Mouse (Mus musculus): ENCODE data around the gene Tom1. TPM values are rescaled to one million over a fixed set of nuclear protein-coding genes. Genes with fewer than 3 reads are reported as not detected.

The Tom1 gene
- 45.1 and 56.1 TPM in 2 replicates for polyA plus RNA-seq (2015; fragmentation: Nextera tagmentation; extraction: Ambion mirVana)

DNA sequence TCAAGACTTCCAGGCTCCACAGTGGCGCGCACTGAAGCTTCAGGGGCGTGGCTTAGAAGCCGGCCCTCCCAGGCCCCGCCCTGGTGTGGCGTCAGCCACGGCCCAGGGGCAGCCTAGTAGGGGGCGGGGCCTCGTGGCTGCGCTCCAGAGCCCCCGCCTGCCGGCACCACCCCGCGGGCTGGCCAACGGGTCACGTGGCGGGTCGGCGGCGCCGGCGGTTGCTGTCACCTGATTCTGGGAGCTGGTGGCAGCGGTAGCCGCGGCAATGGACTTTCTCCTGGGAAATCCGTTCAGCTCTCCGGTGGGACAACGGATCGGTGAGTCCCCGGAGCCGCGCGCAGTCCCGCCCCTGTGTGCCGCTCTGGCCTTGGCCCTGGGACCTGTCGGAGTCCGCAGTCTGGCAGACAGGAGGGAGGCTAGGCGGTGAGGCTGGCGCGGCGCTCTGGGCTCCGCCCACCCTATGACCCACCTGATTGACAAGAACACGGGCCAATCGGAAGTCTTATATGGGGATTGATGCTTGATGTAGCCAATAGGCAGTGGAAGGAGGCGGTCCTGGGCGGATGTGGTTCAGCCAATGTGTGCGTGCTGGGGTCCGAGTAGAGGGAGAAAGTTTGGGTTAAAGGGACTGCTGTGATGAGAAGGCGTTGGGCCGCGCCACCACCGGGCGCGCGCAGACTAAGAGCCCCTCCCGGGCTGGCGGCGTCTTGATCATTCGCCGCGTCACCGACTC is at the start of gene Tom1:
TSS of gene Tom1 (plus strand) at position 195 of the 733 bp plus-strand sequence.
- under 1% methylated on average over 62 of the region's 62 CpGs for WGBS
- peak within 1 kb of the TSS; percentile 73 for H3K4me3 ChIP-seq
- H3K9ac ChIP-seq: peak within 1 kb of the TSS; percentile 52
- H3K36me3 ChIP-seq: peaks cover 17% of the 10 kb centered on the region
- peak within 1 kb of the TSS; percentile 89 for H3K4me2 ChIP-seq
- ATAC-seq (ENCODE audit: insufficient number of reproducible peaks, low FRiP score, low TSS enrichment, low read depth): peak; percentile 98
- peak within 1 kb of the TSS; percentile 90 for H3K27ac ChIP-seq
- H3K4me1 ChIP-seq: peaks cover 12% of the 10 kb centered on the region
- H3K9me3 ChIP-seq: no peaks in the 10 kb centered on the region
- H3K27me3 ChIP-seq: no peaks in the 10 kb centered on the region

DNA sequence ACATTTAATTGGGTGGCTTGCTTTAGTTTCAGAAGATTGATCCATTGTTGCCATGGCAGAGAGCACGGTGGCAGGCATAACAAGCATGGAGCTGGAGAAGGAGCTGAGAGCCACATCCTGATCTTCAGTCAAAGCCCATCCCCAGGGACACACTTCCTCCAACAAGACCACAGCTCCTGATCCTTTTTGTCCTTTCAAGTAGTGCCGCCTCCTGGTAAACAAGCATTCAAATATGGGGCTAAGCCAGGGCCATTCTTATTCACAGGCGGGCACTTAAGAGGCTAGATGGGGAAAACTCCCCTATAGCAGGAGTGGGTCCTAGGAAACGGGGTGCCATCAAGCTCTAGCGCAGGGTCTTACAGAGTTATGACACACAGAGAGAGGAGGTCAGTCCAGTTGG is 46.1 kb upstream of the Tom1 start:
- 88% methylated on average over 5 of the region's 5 CpGs for WGBS
- H3K9me3 ChIP-seq: no peaks in the 10 kb centered on the region
- no peaks in the 10 kb centered on the region for H3K27me3 ChIP-seq
- no peak for ATAC-seq (ENCODE audit: insufficient number of reproducible peaks, low FRiP score, low TSS enrichment, low read depth)
- H3K4me2 ChIP-seq: no peak overlapping the region
- H3K4me1 ChIP-seq: no peaks in the 10 kb centered on the region
- H3K9ac ChIP-seq: no peak overlapping the region
- H3K36me3 ChIP-seq: no peaks in the 10 kb centered on the region
- no peak overlapping the region for H3K4me3 ChIP-seq
- H3K27ac ChIP-seq: no peak overlapping the region

DNA sequence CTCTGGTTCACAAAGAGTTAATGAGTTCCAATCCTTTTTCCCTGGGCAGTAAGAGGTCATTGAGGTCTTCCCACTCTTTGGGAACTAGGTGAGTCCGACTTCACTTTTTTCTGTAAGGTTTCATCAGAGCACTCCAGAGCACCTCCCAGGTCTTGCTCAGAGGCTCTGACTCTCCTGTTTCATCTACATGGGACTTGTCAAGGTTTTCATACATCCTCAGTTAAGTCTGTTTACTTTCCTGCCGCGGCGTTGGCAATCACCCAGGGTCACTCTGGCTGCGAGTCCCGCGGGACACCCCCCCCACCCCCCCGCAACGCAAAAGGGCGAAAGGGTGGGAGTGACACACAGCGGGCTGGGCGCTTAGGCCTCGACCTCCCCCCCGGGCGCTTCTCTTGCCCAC is 43.5 kb upstream of the Tom1 start:
- Histone ChIP-seq H3K9ac (no peak overlapping the region), H3K9me3 (no peaks in the 10 kb centered on the region), H3K4me3 (no peak overlapping the region), H3K27me3 (no peaks in the 10 kb centered on the region), H3K4me1 (peaks cover 4% of the 10 kb centered on the region), H3K27ac (no peak overlapping the region), H3K4me2 (no peak overlapping the region), H3K36me3 (no peaks in the 10 kb centered on the region)
- 22% methylated on average over 15 of the region's 15 CpGs for WGBS
- ATAC-seq (ENCODE audit: insufficient number of reproducible peaks, low FRiP score, low TSS enrichment, low read depth): no peak

DNA sequence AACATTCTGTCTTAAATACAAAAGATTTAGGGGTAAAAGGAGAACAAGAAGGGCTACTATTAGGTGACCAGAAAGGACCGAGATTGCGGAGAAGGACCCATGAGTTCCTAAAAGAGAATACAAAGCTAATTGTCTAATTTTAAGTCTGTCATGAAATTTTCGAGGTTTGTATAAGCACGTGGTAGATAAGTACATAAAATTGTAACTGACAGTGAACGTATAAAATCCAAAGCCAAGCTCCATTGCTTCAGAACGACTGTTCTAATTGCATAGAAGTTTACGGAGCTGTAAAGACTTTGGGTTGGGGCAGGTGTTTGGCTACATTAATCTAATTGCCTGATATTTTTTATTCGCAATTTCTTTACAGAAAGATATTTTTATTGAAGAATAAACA is 40.4 kb upstream of the Tom1 start, which contains the start of gene Hmgxb4:
TSS of gene Hmgxb4 (plus strand) at position 276 of the 394 bp plus-strand sequence.
- H3K9ac ChIP-seq: peak within 1 kb of the TSS; percentile 100
- H3K27ac ChIP-seq: peak within 1 kb of the TSS; percentile 97
- 13% methylated on average over 8 of the region's 8 CpGs for WGBS
- peaks cover 4% of the 10 kb centered on the region for H3K4me1 ChIP-seq
- no peaks in the 10 kb centered on the region for H3K36me3 ChIP-seq
- H3K27me3 ChIP-seq: no peaks in the 10 kb centered on the region
- H3K4me3 ChIP-seq: peak within 1 kb of the TSS; percentile 86
- peak within 1 kb of the TSS; percentile 58 for H3K4me2 ChIP-seq
- no peaks in the 10 kb centered on the region for H3K9me3 ChIP-seq
- ATAC-seq (ENCODE audit: insufficient number of reproducible peaks, low FRiP score, low TSS enrichment, low read depth): no peak

DNA sequence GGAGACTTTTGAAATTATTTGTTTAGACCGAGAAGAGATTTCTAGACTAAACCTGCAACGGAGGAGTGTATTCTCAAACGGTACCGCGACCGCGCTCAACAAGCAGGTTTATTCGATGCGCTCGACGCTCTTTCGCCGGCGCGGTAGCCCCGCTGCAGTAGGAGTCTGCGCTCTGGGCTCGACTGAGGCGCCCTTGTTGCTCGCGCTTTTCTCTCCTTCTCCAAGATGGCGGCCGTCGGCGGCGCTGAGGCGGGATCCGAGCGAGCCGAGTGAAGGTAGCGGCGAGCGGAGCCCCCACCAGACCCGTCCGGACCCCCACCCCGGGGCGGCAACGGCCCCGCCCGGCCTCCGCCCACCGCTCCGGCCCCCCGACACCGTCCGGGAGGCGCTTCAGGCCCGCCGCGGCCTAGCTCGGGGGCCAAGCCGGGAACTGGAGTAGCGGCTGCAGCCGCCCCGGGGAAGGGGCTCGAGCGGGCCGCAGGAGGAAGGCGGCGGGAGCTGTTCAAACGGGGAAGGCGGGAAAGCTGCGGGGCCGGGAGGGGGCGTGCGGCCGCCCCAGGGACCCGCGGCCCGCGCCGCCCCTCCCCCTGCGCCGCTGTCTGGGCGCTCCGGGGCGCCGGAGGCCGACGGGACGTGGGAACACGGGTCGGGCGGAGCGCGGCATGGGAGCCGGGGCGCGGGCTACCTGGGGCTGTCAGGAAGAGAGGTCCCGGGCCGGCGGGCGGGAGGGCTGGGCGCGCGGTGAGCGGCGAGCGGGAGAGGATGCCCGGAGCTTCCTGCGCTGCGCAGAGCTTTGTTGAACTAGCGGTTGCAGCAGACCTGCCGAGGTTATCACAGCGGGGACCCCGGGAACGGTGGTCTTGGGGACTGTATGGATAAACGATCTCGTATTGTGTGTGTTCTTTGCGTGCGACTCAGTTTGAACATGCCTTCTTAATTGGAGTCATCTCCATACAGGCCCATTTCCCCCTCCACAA is 39.7 kb upstream of the Tom1 start:
- H3K4me3 ChIP-seq: peak overlapping the region; percentile 86
- WGBS: under 1% methylated on average over 106 of the region's 111 CpGs
- peak overlapping the region; percentile 58 for H3K4me2 ChIP-seq
- no peaks in the 10 kb centered on the region for H3K27me3 ChIP-seq
- peaks cover 4% of the 10 kb centered on the region for H3K4me1 ChIP-seq
- peak overlapping the region; percentile 100 for H3K9ac ChIP-seq
- H3K9me3 ChIP-seq: no peaks in the 10 kb centered on the region
- H3K27ac ChIP-seq: peak overlapping the region; percentile 97
- peak; percentile 90 for ATAC-seq (ENCODE audit: insufficient number of reproducible peaks, low FRiP score, low TSS enrichment, low read depth)
- peaks cover 3% of the 10 kb centered on the region; the same call in 1 of the 2 replicates for H3K36me3 ChIP-seq

DNA sequence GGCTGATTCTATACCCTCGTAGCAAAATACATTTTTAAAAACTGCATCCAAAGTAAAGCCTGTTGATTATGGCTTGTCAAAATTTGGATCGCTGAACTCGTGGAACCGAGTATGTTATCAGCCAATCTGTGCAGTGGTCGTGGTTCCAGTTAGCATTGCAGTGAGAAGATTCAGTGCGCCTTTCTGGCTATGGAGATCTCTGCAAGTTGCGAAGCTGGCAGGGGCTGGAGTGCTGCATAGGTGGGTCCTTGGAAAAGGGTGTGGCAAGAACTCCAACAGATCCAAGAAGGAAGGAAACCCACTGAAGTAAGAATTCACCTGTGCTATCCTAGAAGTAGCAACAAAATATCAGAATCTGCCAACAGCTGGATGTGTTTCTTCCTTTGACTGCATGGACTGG is 39.0 kb upstream of the Tom1 start:
- H3K27me3 ChIP-seq: no peaks in the 10 kb centered on the region
- peaks cover 11% of the 10 kb centered on the region for H3K36me3 ChIP-seq
- no peak for ATAC-seq (ENCODE audit: insufficient number of reproducible peaks, low FRiP score, low TSS enrichment, low read depth)
- H3K9me3 ChIP-seq: no peaks in the 10 kb centered on the region
- H3K27ac ChIP-seq: peak overlapping the region; percentile 97
- WGBS: 2% methylated on average over 7 of the region's 7 CpGs
- H3K9ac ChIP-seq: no peak overlapping the region
- peaks cover 4% of the 10 kb centered on the region for H3K4me1 ChIP-seq
- H3K4me2 ChIP-seq: peak overlapping the region; percentile 58
- H3K4me3 ChIP-seq: peak overlapping the region; percentile 86

DNA sequence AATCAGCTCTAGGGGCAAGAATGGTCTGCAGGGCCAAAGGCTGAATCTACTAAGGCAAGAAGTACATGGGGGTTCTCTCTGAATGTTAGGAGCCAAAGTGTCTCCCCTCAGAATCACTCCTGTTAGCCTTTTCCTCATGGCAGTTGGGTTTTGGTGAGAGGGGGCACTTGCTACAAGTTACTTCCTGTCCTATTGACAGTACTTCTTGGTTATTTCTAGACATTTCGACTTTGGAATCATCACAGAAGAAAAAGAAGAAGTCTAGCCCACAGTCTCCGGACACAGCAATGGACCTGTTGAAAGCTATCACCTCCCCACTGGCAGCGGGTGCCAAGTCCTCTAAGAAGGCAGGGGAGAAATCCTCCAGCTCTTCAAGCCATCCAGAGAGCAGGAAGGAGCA is 33.1 kb upstream of the Tom1 start:
- Histone ChIP-seq H3K27ac (no peak overlapping the region), H3K9ac (no peak overlapping the region), H3K9me3 (no peaks in the 10 kb centered on the region), H3K4me1 (no peaks in the 10 kb centered on the region), H3K4me2 (no peak overlapping the region), H3K36me3 (peaks cover 43% of the 10 kb centered on the region), H3K4me3 (no peak overlapping the region), H3K27me3 (no peaks in the 10 kb centered on the region)
- no peak for ATAC-seq (ENCODE audit: insufficient number of reproducible peaks, low FRiP score, low TSS enrichment, low read depth)
- WGBS: 93% methylated on average over 3 of the region's 3 CpGs

DNA sequence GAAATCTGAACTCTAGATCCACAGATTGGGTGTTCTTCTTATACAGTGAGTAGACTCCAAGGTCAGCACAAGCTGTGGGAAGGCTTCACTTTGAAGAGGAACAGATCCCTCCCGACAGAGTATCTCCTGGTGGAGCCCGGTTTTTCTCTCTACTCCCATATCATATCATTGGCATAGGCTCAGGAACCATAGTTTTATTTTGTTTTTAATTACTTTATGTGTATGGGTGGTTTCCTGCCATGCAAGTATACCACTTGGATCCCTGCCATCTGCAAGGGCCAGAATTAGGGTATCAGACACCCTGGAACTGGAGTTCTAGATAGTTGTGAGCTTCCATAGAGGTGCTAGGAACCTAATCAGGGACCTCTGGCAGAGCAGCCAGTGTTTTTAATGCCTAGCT is 24.7 kb upstream of the Tom1 start:
- Histone ChIP-seq H3K27ac (no peak overlapping the region), H3K27me3 (no peaks in the 10 kb centered on the region), H3K4me1 (no peaks in the 10 kb centered on the region), H3K4me3 (no peak overlapping the region), H3K36me3 (peaks cover 33% of the 10 kb centered on the region), H3K9ac (no peak overlapping the region), H3K4me2 (no peak overlapping the region), H3K9me3 (no peaks in the 10 kb centered on the region)
- WGBS: 89% methylated on average over 2 of the region's 2 CpGs
- no peak for ATAC-seq (ENCODE audit: insufficient number of reproducible peaks, low FRiP score, low TSS enrichment, low read depth)

DNA sequence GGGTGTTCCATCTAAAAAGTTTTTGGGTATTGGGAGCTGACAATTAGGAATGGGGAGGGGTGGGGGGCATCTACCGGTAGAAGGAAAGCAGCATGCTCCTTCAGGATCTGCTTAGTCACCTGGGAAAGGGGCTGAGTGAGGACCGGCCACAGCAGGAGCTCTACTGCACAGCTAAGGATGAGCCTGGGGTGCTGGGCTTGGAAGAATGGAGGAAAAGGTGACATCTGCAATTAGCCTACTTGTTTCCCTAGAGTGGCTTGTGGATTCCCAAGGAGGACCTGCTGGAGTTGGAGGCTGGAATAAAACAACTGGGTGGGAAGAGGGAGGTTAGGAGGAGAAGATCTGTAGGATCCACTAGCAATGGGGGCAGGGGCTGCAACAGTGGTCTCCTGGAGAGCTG is 19.9 kb upstream of the Tom1 start:
- Histone ChIP-seq H3K27me3 (no peaks in the 10 kb centered on the region), H3K4me1 (no peaks in the 10 kb centered on the region), H3K27ac (no peak overlapping the region), H3K4me3 (no peak overlapping the region), H3K9ac (no peak overlapping the region), H3K36me3 (peaks cover 24% of the 10 kb centered on the region), H3K9me3 (no peaks in the 10 kb centered on the region), H3K4me2 (no peak overlapping the region)
- no peak for ATAC-seq (ENCODE audit: insufficient number of reproducible peaks, low FRiP score, low TSS enrichment, low read depth)
- 62% methylated on average over 2 of the region's 2 CpGs for WGBS

DNA sequence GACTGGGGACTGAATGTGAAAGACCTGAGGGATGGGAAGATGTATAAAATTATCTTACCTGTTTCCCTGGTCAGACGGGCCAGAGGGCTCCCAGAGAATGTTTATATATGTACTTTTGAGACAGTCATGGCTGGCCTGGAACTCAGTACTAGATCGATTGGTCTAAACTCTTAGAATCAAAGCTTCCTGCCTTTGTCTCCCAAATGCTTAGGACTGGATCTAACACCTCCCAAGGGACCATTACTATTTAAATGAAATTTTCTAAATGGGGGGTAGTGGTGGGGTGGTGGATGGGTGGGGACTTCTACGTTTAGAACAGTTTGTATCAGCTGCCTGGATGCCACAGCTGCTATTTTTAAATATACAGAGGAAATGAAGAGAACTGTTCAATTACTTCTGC is 19.5 kb upstream of the Tom1 start:
- Histone ChIP-seq H3K9me3 (no peaks in the 10 kb centered on the region), H3K9ac (no peak overlapping the region), H3K4me2 (no peak overlapping the region), H3K27ac (no peak overlapping the region), H3K4me1 (no peaks in the 10 kb centered on the region), H3K36me3 (peaks cover 20% of the 10 kb centered on the region), H3K27me3 (no peaks in the 10 kb centered on the region), H3K4me3 (no peak overlapping the region)
- 64% methylated on average over 3 of the region's 3 CpGs for WGBS
- ATAC-seq (ENCODE audit: insufficient number of reproducible peaks, low FRiP score, low TSS enrichment, low read depth): no peak

DNA sequence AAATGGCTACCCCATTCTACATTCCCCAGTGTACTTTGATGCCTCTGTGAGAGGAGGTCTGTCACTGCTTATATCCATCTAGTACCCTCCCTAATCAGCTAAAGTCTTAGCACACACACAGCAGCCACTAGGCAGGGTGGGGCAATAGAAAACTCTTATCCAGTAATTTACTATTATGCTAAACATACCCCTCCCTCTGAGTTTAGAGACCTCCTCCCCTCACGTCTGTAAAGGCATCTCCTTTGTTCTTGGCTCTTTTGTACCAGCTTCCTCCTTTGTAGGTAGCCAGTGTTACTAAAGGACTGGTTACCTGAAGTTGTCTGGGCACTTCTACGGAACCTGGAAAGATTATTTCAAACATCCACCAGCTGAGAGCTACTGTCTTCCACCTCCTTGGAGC is 17.5 kb upstream of the Tom1 start:
- WGBS: 60% methylated on average over 2 of the region's 2 CpGs
- no peak overlapping the region for H3K4me3 ChIP-seq
- no peak overlapping the region for H3K4me2 ChIP-seq
- peaks cover 17% of the 10 kb centered on the region for H3K36me3 ChIP-seq
- H3K9ac ChIP-seq: no peak overlapping the region
- H3K27me3 ChIP-seq: no peaks in the 10 kb centered on the region
- H3K27ac ChIP-seq: no peak overlapping the region
- H3K4me1 ChIP-seq: no peaks in the 10 kb centered on the region
- no peak for ATAC-seq (ENCODE audit: insufficient number of reproducible peaks, low FRiP score, low TSS enrichment, low read depth)
- H3K9me3 ChIP-seq: no peaks in the 10 kb centered on the region

DNA sequence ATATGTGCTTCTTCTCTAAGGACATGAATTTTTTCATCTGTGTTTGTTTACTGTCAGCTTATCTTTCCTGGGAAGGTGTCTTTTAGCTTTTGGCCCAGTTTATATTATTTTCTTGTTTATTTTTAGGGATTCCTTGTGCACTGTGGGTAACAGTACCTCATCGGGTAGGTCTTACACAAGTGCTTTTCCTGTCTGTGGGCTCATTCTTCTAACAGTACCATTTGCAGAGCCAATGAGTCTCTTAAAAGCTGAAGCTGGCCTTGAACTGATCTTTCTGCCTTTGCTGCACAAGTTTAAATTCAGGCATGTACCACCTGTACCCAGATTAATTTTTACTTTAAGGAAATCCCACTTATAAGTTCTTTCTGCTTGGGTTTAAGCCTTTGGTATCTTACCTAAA is 17.1 kb upstream of the Tom1 start:
- no peak overlapping the region for H3K27ac ChIP-seq
- 84% methylated on average over 1 of the region's 1 CpGs for WGBS
- H3K9ac ChIP-seq: no peak overlapping the region
- no peaks in the 10 kb centered on the region for H3K4me1 ChIP-seq
- H3K4me3 ChIP-seq: no peak overlapping the region
- H3K9me3 ChIP-seq: no peaks in the 10 kb centered on the region
- H3K4me2 ChIP-seq: no peak overlapping the region
- no peak for ATAC-seq (ENCODE audit: insufficient number of reproducible peaks, low FRiP score, low TSS enrichment, low read depth)
- H3K27me3 ChIP-seq: no peaks in the 10 kb centered on the region
- H3K36me3 ChIP-seq: peaks cover 21% of the 10 kb centered on the region

Data from limb, embryonic 15.5 days (tissue).